Mouse (Mus musculus): ENCODE measurements around the gene C2cd4b. TPM values are rescaled to one million over a fixed set of nuclear protein-coding genes. Genes with fewer than 3 reads are reported as not detected.

Gene C2cd4b
- polyA plus RNA-seq, 1 experiment from 2014 or later: 0.35 TPM

- Histone ChIP-seq H3K27ac (ENCODE audit: low read depth, low read length) (no peak overlapping the region), H3K36me3 (ENCODE audit: control insufficient read depth, insufficient read depth, low read length) (no peaks in the 10 kb centered on the region), H3K4me2 (replicated peaks; ENCODE audit: low read depth, low read length) (no peak overlapping the region), H3K4me3 (ENCODE audit: low read length) (no peak overlapping the region), H3K9ac (ENCODE audit: low read depth, low read length) (no peak overlapping the region), H3K9me3 (ENCODE audit: control insufficient read depth, low read length) (no peaks in the 10 kb centered on the region; the same call in 1 of the 2 replicates), H3K4me1 (ENCODE audit: control insufficient read depth, insufficient read depth, low read length) (no peaks in the 10 kb centered on the region), H3K27me3 (ENCODE audit: control insufficient read depth, insufficient read depth, low read length) (no peaks in the 10 kb centered on the region)
- no peak for ATAC-seq (ENCODE audit: low FRiP score, low TSS enrichment)
- WGBS: 70% methylated on average over 4 of the region's 4 CpGs
Observed at GRCm38 (mm10) chr9:67766405-67766804, 7.2 kb downstream of the C2cd4b start.

DNA sequence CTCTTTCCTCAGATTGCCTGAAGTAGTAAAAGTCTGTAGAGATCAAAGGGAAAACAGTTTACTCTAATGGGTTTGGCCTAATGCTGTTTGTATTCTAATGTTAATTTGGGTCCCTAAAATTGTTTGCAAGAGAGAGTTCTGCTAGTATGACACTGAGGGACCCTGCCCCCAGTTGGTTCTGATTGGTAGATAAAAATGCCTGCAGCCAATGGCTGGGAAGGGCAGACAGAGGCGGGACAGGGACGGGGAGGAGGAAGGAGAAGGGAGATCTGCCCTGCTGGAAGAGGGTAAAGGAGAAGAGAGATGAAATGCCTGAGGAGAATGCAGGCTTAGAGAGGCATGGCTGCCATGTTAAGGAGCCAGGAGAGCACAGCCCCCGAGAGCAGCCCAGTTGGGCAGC lies 7.7 kb downstream of the C2cd4b start:
- Histone ChIP-seq H3K4me3 (ENCODE audit: low read length) (no peak overlapping the region), H3K27me3 (ENCODE audit: control insufficient read depth, insufficient read depth, low read length) (no peaks in the 10 kb centered on the region), H3K9ac (ENCODE audit: low read depth, low read length) (no peak overlapping the region), H3K9me3 (ENCODE audit: control insufficient read depth, low read length) (no peaks in the 10 kb centered on the region; the same call in 1 of the 2 replicates), H3K27ac (ENCODE audit: low read depth, low read length) (no peak overlapping the region), H3K4me2 (replicated peaks; ENCODE audit: low read depth, low read length) (no peak overlapping the region), H3K4me1 (ENCODE audit: control insufficient read depth, insufficient read depth, low read length) (no peaks in the 10 kb centered on the region), H3K36me3 (ENCODE audit: control insufficient read depth, insufficient read depth, low read length) (no peaks in the 10 kb centered on the region)
- 36% methylated on average over 3 of the region's 3 CpGs for WGBS
- ATAC-seq (ENCODE audit: low FRiP score, low TSS enrichment): no peak

DNA sequence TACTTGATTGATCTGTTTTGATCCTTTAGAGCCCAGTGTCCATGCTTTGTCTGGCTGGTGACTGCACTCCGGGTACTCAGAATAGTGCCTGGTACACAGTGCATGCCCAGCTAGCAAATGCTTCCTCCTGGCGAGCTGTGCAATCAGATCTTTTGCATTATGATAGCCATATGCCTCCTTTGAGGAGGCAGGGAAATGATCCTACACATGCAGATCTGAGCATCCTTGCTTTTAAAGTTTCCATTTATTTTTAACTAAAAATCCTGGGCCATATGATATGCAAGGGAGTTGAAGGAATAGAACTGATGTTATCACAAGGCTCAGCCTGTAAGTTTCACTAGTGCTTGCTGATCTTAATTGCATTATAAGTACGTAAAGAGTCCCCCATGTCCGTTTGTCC lies 9.6 kb downstream of the C2cd4b start:
- no peaks in the 10 kb centered on the region for H3K9me3 ChIP-seq (ENCODE audit: control insufficient read depth, low read length)
- WGBS: 79% methylated on average over 4 of the region's 4 CpGs

DNA sequence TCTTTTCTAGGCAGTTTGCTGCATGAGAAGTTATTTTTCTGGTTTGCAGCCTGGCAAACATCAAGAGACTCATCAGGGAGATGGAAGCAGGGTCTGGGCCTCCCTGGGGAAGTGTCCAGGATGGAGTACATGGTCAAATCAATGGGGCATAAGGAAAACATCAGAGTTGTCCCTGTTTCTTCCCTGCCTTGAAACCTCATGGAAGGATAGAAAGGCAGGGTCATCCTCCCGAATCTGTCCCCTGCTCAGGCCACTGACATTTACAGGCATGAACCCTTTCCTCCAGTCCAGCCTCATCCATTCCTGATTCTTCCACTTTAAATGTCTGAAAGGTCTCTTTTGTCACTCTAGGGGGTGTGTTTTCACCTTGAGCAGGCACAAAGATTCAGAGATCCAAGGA lies 10.2 kb downstream of the C2cd4b start:
- no peak overlapping the region for H3K4me2 ChIP-seq (replicated peaks; ENCODE audit: low read depth, low read length)
- H3K9ac ChIP-seq (ENCODE audit: low read depth, low read length): no peak overlapping the region
- H3K27ac ChIP-seq (ENCODE audit: low read depth, low read length): no peak overlapping the region
- H3K27me3 ChIP-seq (ENCODE audit: control insufficient read depth, insufficient read depth, low read length): no peaks in the 10 kb centered on the region
- 91% methylated on average over 1 of the region's 1 CpGs for WGBS
- H3K36me3 ChIP-seq (ENCODE audit: control insufficient read depth, insufficient read depth, low read length): no peaks in the 10 kb centered on the region
- H3K4me3 ChIP-seq (ENCODE audit: low read length): no peak overlapping the region
- no peaks in the 10 kb centered on the region for H3K4me1 ChIP-seq (ENCODE audit: control insufficient read depth, insufficient read depth, low read length)
- H3K9me3 ChIP-seq (ENCODE audit: control insufficient read depth, low read length): no peaks in the 10 kb centered on the region
- ATAC-seq (ENCODE audit: low FRiP score, low TSS enrichment): no peak

More for the DNA sequence above, 9.6 kb downstream of the C2cd4b start:
- Histone ChIP-seq H3K4me1 (ENCODE audit: control insufficient read depth, insufficient read depth, low read length) (no peaks in the 10 kb centered on the region), H3K27ac (ENCODE audit: low read depth, low read length) (no peak overlapping the region), H3K9ac (ENCODE audit: low read depth, low read length) (no peak overlapping the region), H3K4me3 (ENCODE audit: low read length) (no peak overlapping the region), H3K36me3 (ENCODE audit: control insufficient read depth, insufficient read depth, low read length) (no peaks in the 10 kb centered on the region), H3K27me3 (ENCODE audit: control insufficient read depth, insufficient read depth, low read length) (no peaks in the 10 kb centered on the region), H3K4me2 (replicated peaks; ENCODE audit: low read depth, low read length) (no peak overlapping the region)
- ATAC-seq (ENCODE audit: low FRiP score, low TSS enrichment): no peak

GRCm38 (mm10) chr9:67771293-67771692 lies 12.1 kb downstream of the C2cd4b start:
- Histone ChIP-seq H3K4me3 (ENCODE audit: low read length) (no peak overlapping the region), H3K27ac (ENCODE audit: low read depth, low read length) (no peak overlapping the region), H3K9ac (ENCODE audit: low read depth, low read length) (no peak overlapping the region), H3K36me3 (ENCODE audit: control insufficient read depth, insufficient read depth, low read length) (no peaks in the 10 kb centered on the region), H3K4me1 (ENCODE audit: control insufficient read depth, insufficient read depth, low read length) (no peaks in the 10 kb centered on the region), H3K9me3 (ENCODE audit: control insufficient read depth, low read length) (no peaks in the 10 kb centered on the region), H3K27me3 (ENCODE audit: control insufficient read depth, insufficient read depth, low read length) (no peaks in the 10 kb centered on the region), H3K4me2 (replicated peaks; ENCODE audit: low read depth, low read length) (no peak overlapping the region)
- WGBS: 82% methylated on average over 7 of the region's 7 CpGs
- ATAC-seq (ENCODE audit: low FRiP score, low TSS enrichment): no peak

DNA sequence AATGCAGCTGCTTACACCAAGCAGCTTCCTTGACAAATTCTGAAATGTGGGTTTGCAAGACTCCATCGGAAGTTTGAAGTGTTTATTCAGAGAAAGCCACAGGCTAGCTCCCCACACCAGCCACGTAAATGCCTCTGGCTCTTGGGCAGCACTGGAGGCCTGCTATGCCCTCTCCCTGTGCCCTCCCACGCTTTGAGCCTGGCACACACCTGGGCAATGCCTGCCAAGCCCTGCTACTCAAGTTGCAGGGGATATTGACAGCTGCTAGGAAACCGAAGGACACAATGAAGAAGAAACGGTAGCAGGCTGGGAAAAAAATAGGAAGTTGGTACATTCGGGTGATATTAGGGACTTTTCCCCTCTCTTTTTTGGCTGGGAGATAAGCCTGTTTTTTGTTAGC lies 15.0 kb downstream of the C2cd4b start:
- Histone ChIP-seq H3K4me3 (ENCODE audit: low read length) (no peak overlapping the region), H3K36me3 (ENCODE audit: control insufficient read depth, insufficient read depth, low read length) (no peaks in the 10 kb centered on the region), H3K9me3 (ENCODE audit: control insufficient read depth, low read length) (no peaks in the 10 kb centered on the region), H3K9ac (ENCODE audit: low read depth, low read length) (no peak overlapping the region), H3K4me2 (replicated peaks; ENCODE audit: low read depth, low read length) (no peak overlapping the region), H3K27me3 (ENCODE audit: control insufficient read depth, insufficient read depth, low read length) (no peaks in the 10 kb centered on the region), H3K4me1 (ENCODE audit: control insufficient read depth, insufficient read depth, low read length) (0 out of 2 replicates have a peak, but pooled peaks cover 5% of the 10 kb centered on the region), H3K27ac (ENCODE audit: low read depth, low read length) (no peak overlapping the region)
- 71% methylated on average over 6 of the region's 6 CpGs for WGBS
- ATAC-seq (ENCODE audit: low FRiP score, low TSS enrichment): no peak

DNA sequence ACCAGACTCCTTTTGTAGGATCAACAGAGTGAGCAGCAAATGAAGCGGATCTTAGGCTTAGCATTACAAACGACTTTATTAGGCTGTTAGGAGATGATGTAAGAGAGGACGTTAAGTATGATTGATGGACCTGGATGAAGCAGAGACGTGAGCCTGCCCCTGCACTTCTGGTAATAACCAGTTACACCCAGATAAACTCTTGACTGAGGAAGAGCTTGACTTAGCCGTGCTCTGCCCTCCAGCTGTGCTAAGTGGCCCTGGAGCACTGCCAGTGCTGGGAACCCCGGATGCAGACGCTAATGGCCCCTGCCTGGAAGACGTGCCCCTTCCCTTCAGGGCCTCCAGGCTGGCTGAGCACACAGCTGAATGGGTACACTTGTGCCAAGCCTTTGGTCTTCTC lies 19.3 kb downstream of the C2cd4b start:
- WGBS: 2% methylated on average over 8 of the region's 8 CpGs
- H3K27ac ChIP-seq (ENCODE audit: low read depth, low read length): no peak overlapping the region
- H3K9ac ChIP-seq (ENCODE audit: low read depth, low read length): no peak overlapping the region
- no peaks in the 10 kb centered on the region for H3K36me3 ChIP-seq (ENCODE audit: control insufficient read depth, insufficient read depth, low read length)
- H3K4me2 ChIP-seq (replicated peaks; ENCODE audit: low read depth, low read length): no peak overlapping the region
- no peaks in the 10 kb centered on the region for H3K27me3 ChIP-seq (ENCODE audit: control insufficient read depth, insufficient read depth, low read length)
- H3K4me1 ChIP-seq (ENCODE audit: control insufficient read depth, insufficient read depth, low read length): 0 out of 2 replicates have a peak, but pooled peaks cover 5% of the 10 kb centered on the region
- no peaks in the 10 kb centered on the region for H3K9me3 ChIP-seq (ENCODE audit: control insufficient read depth, low read length)
- no peak overlapping the region for H3K4me3 ChIP-seq (ENCODE audit: low read length)
- peak; percentile 68 for ATAC-seq (ENCODE audit: low FRiP score, low TSS enrichment)

DNA sequence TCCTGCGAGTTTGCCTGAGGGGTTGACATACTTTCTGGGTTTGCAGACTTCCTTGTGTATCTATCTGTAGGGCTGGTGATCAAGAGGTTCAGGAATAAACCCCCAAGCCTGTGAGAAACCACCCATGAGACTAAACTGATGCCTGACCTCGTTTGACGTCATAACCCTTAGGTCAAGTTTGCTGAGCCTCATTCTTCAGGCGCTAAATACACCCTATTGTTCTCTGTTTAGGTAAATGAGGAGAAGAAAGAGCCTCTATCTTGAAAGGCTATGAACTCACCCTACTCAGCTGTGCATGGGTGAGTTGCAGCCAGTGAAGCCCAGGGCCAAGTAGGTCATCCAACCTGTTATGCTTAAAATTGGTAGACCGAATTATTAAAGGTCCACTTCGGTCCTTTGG lies 23.5 kb downstream of the C2cd4b start:
- 0 out of 2 replicates have a peak, but pooled peaks cover 5% of the 10 kb centered on the region for H3K4me1 ChIP-seq (ENCODE audit: control insufficient read depth, insufficient read depth, low read length)
- no peak overlapping the region for H3K27ac ChIP-seq (ENCODE audit: low read depth, low read length)
- H3K36me3 ChIP-seq (ENCODE audit: control insufficient read depth, insufficient read depth, low read length): no peaks in the 10 kb centered on the region
- no peaks in the 10 kb centered on the region for H3K27me3 ChIP-seq (ENCODE audit: control insufficient read depth, insufficient read depth, low read length)
- H3K9ac ChIP-seq (ENCODE audit: low read depth, low read length): no peak overlapping the region
- 70% methylated on average over 6 of the region's 6 CpGs for WGBS
- no peak overlapping the region for H3K4me3 ChIP-seq (ENCODE audit: low read length)
- no peak overlapping the region for H3K4me2 ChIP-seq (replicated peaks; ENCODE audit: low read depth, low read length)
- H3K9me3 ChIP-seq (ENCODE audit: control insufficient read depth, low read length): peaks cover 4% of the 10 kb centered on the region; the same call in 1 of the 2 replicates
- ATAC-seq (ENCODE audit: low FRiP score, low TSS enrichment): no peak

- no peak overlapping the region for H3K27ac ChIP-seq (ENCODE audit: low read depth, low read length)
- WGBS: 90% methylated on average over 3 of the region's 3 CpGs
- no peak overlapping the region for H3K4me2 ChIP-seq (replicated peaks; ENCODE audit: low read depth, low read length)
- peaks cover 4% of the 10 kb centered on the region; the same call in 1 of the 2 replicates for H3K9me3 ChIP-seq (ENCODE audit: control insufficient read depth, low read length)
- 0 out of 2 replicates have a peak, but pooled peaks cover 3% of the 10 kb centered on the region for H3K4me1 ChIP-seq (ENCODE audit: control insufficient read depth, insufficient read depth, low read length)
- H3K4me3 ChIP-seq (ENCODE audit: low read length): no peak overlapping the region
- no peaks in the 10 kb centered on the region for H3K36me3 ChIP-seq (ENCODE audit: control insufficient read depth, insufficient read depth, low read length)
- no peaks in the 10 kb centered on the region for H3K27me3 ChIP-seq (ENCODE audit: control insufficient read depth, insufficient read depth, low read length)
- no peak overlapping the region for H3K9ac ChIP-seq (ENCODE audit: low read depth, low read length)
- no peak for ATAC-seq (ENCODE audit: low FRiP score, low TSS enrichment)
Observed at GRCm38 (mm10) chr9:67783464-67783863, 24.2 kb downstream of the C2cd4b start.

Measured in kidney, embryonic 14.5 days (tissue).